Mouse (Mus musculus) neural tube, embryonic 14.5 days (tissue): ENCODE data around the gene Atg4c. TPM values are rescaled to one million over a fixed set of nuclear protein-coding genes. Genes with fewer than 3 reads are reported as not detected.

ENCODE experiments used
- ATAC-seq: fragments of 200-750 bp; cut with Nextera tagmentation; 2 replicates; pipeline ENCODE4 v1.8.0; 2017; ENCODE audit warnings: low read depth, mild to moderate bottlenecking, moderate TSS enrichment, moderate library complexity
- H3K27ac ChIP-seq: fragments of 300-500 bp; sonication (generic); 2 replicates; pipeline ENCODE4 v1.5.1; 2014; ENCODE audit warnings: low read depth, mild to moderate bottlenecking, control low read depth, low read length, moderate library complexity, mixed read lengths
- H3K27me3 ChIP-seq: fragments of 300-500 bp; sonication (generic); 2 replicates; pipeline ENCODE4 v1.6.1; 2014; ENCODE audit warnings: low read length; ENCODE audit not compliant: control insufficient read depth, insufficient read depth
- H3K36me3 ChIP-seq: fragments of 300-500 bp; sonication (generic); 2 replicates; pipeline ENCODE4 v1.6.1; 2014; ENCODE audit warnings: low read length, mixed read lengths; ENCODE audit not compliant: control insufficient read depth, insufficient read depth
- H3K4me1 ChIP-seq: fragments of 300-500 bp; sonication (generic); 2 replicates; pipeline ENCODE4 v1.6.1; 2014; ENCODE audit warnings: low read length; ENCODE audit not compliant: control insufficient read depth, insufficient read depth
- H3K4me2 ChIP-seq: fragments of 300-500 bp; sonication (generic); 2 replicates; pipeline ENCODE4 v1.6.1; 2014; ENCODE audit warnings: mild to moderate bottlenecking, low read depth, low read length, control low read depth
- H3K4me3 ChIP-seq: fragments of 300-500 bp; sonication (generic); 2 replicates; pipeline ENCODE4 v1.5.1; 2014; ENCODE audit warnings: low read depth, low read length, control low read depth, mixed read lengths
- H3K9ac ChIP-seq: fragments of 300-500 bp; sonication (generic); replicated peaks from 2 replicates; pipeline ENCODE4 v1.6.1; 2014; ENCODE audit warnings: low read depth, mild to moderate bottlenecking, control low read depth, low read length, mixed read lengths
- H3K9me3 ChIP-seq: fragments of 300-500 bp; sonication (generic); 2 replicates; pipeline ENCODE4 v1.6.1; 2016; ENCODE audit warnings: low read length; ENCODE audit not compliant: control insufficient read depth
- WGBS: fragments of 180-500 bp; shearing (Covaris S2); extraction: QIAGEN DNeasy Blood & Tissue Kit; methylation state at CpG from one replicate; pipeline ENCODE4 v1.1.7; 2014; 5-methylcytosine and 5-hydroxymethylcytosine counted together
- polyA plus RNA-seq: library from polyadenylated mRNA; unstranded; fragments of >200 nt; fragmentation: Nextera tagmentation; extraction: Ambion mirVana; gene quantifications from 2 replicates; pipeline ENCODE4 v1.2.1, GENCODE M21; 2014

Atg4c gene
- polyA plus RNA-seq, 1 experiment from 2014 or later, result 21.7 TPM

- Histone ChIP-seq H3K4me1 (peaks cover 10% of the 10 kb centered on the region; the same call in 1 of the 2 replicates), H3K27ac (no peak overlapping the region), H3K9ac (no peak overlapping the region), H3K9me3 (peaks cover 7% of the 10 kb centered on the region; the same call in 1 of the 2 replicates), H3K4me3 (no peak overlapping the region), H3K36me3 (no peaks in the 10 kb centered on the region), H3K4me2 (no peak overlapping the region), H3K27me3 (no peaks in the 10 kb centered on the region)
- 17% methylated on average over 4 of the region's 4 CpGs for WGBS
- ATAC-seq, result no peak
Observed at GRCm38 (mm10) chr4:99298676-99299075, 104.9 kb downstream of the Atg4c start.

GRCm38 (mm10) chr4:99304793-99305192 is 111.1 kb downstream of the Atg4c start:
- H3K4me3 ChIP-seq, result no peak overlapping the region
- no peak overlapping the region for H3K4me2 ChIP-seq
- no peak overlapping the region for H3K9ac ChIP-seq
- no peak overlapping the region for H3K27ac ChIP-seq
- H3K4me1 ChIP-seq, result no peaks in the 10 kb centered on the region
- peaks cover 7% of the 10 kb centered on the region; the same call in 1 of the 2 replicates for H3K9me3 ChIP-seq
- H3K27me3 ChIP-seq, result no peaks in the 10 kb centered on the region; the same call in 1 of the 2 replicates
- no peak for ATAC-seq
- 91% methylated on average over 13 of the region's 13 CpGs for WGBS
- H3K36me3 ChIP-seq, result no peaks in the 10 kb centered on the region

Other genes starting within 250 kb of the Atg4c start
- gene Angptl3, start 163.0 kb upstream of the Atg4c start, polyA plus RNA-seq, result 2.2 and 2.8 TPM in 2 replicates
- gene Dock7, start 73.0 kb upstream of the Atg4c start, polyA plus RNA-seq, result 97.1 and 121 TPM in 2 replicates
- 0.24 and 0.52 TPM in 2 replicates for gene Gm12689, start 102.0 kb downstream of the Atg4c start, polyA plus RNA-seq